Mouse (Mus musculus): ENCODE data around the gene Ocrl. TPM values are rescaled to one million over a fixed set of nuclear protein-coding genes. Genes with fewer than 3 reads are reported as not detected.

Ocrl gene
- polyA plus RNA-seq, 1 experiment from 2014 or later, result 22.7 TPM

DNA sequence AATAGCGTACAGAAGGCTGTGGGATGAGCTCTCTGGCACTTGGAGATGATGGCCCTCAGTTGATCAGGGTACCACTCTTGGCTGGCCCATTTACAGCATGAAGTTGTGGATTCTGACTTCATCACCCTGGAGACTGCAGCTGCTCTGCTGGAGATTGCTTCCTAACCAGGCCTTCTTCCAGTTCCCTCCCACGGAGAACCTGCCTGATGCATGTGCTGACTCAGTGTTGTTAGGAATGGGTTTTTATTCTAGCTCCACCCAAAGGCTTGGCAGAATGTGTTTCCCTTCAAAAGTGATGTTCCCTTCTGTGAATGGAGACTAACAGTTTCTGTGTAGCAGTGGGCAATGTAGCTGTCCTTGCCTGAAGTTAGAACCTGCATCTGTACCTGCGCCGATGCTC lies 58.2 kb downstream of the Ocrl start:
- no peaks in the 10 kb centered on the region for H3K4me1 ChIP-seq (ENCODE audit: control insufficient read depth, insufficient read depth, low read length)
- no peak overlapping the region for H3K27ac ChIP-seq (ENCODE audit: low read depth, low read length)
- ATAC-seq (ENCODE audit: low FRiP score, low TSS enrichment), result no peak
- no peak overlapping the region for H3K4me3 ChIP-seq (ENCODE audit: low read length)
- no peak overlapping the region for H3K9ac ChIP-seq (ENCODE audit: low read depth, low read length)
- H3K36me3 ChIP-seq (ENCODE audit: control insufficient read depth, insufficient read depth, low read length), result no peaks in the 10 kb centered on the region
- WGBS, result 85% methylated on average over 4 of the region's 4 CpGs
- no peaks in the 10 kb centered on the region for H3K9me3 ChIP-seq (ENCODE audit: control insufficient read depth, low read length)
- H3K4me2 ChIP-seq (replicated peaks; ENCODE audit: low read depth, low read length), result no peak overlapping the region
- no peaks in the 10 kb centered on the region for H3K27me3 ChIP-seq (ENCODE audit: control insufficient read depth, insufficient read depth, low read length)

GRCm38 (mm10) chrX:47970864-47971263 lies 58.7 kb downstream of the Ocrl start:
- WGBS, result 78% methylated on average over 3 of the region's 3 CpGs
- Histone ChIP-seq H3K4me2 (replicated peaks; ENCODE audit: low read depth, low read length) (no peak overlapping the region), H3K9me3 (ENCODE audit: control insufficient read depth, low read length) (no peaks in the 10 kb centered on the region), H3K27ac (ENCODE audit: low read depth, low read length) (no peak overlapping the region), H3K36me3 (ENCODE audit: control insufficient read depth, insufficient read depth, low read length) (no peaks in the 10 kb centered on the region), H3K4me1 (ENCODE audit: control insufficient read depth, insufficient read depth, low read length) (no peaks in the 10 kb centered on the region), H3K9ac (ENCODE audit: low read depth, low read length) (no peak overlapping the region), H3K4me3 (ENCODE audit: low read length) (no peak overlapping the region), H3K27me3 (ENCODE audit: control insufficient read depth, insufficient read depth, low read length) (no peaks in the 10 kb centered on the region)
- peak; percentile 49; the same call in 1 of the 2 replicates for ATAC-seq (ENCODE audit: low FRiP score, low TSS enrichment)

- H3K27ac ChIP-seq (ENCODE audit: low read depth, low read length), result no peak overlapping the region; the same call in 1 of the 2 replicates
- H3K9ac ChIP-seq (ENCODE audit: low read depth, low read length), result no peak overlapping the region
- H3K4me2 ChIP-seq (replicated peaks; ENCODE audit: low read depth, low read length), result no peak overlapping the region
- no peaks in the 10 kb centered on the region for H3K9me3 ChIP-seq (ENCODE audit: control insufficient read depth, low read length)
- 72% methylated on average over 10 of the region's 10 CpGs for WGBS
- ATAC-seq (ENCODE audit: low FRiP score, low TSS enrichment), result no peak
- no peak overlapping the region for H3K4me3 ChIP-seq (ENCODE audit: low read length)
- H3K36me3 ChIP-seq (ENCODE audit: control insufficient read depth, insufficient read depth, low read length), result no peaks in the 10 kb centered on the region
- H3K27me3 ChIP-seq (ENCODE audit: control insufficient read depth, insufficient read depth, low read length), result no peaks in the 10 kb centered on the region
- H3K4me1 ChIP-seq (ENCODE audit: control insufficient read depth, insufficient read depth, low read length), result no peaks in the 10 kb centered on the region
Observed at GRCm38 (mm10) chrX:47971366-47972128, 59.4 kb downstream of the Ocrl start.

GRCm38 (mm10) chrX:47976551-47976950 lies 64.4 kb downstream of the Ocrl start:
- no peaks in the 10 kb centered on the region for H3K36me3 ChIP-seq (ENCODE audit: control insufficient read depth, insufficient read depth, low read length)
- no peak overlapping the region for H3K4me3 ChIP-seq (ENCODE audit: low read length)
- H3K9ac ChIP-seq (ENCODE audit: low read depth, low read length), result no peak overlapping the region
- no peaks in the 10 kb centered on the region for H3K9me3 ChIP-seq (ENCODE audit: control insufficient read depth, low read length)
- no peak for ATAC-seq (ENCODE audit: low FRiP score, low TSS enrichment)
- no peak overlapping the region for H3K27ac ChIP-seq (ENCODE audit: low read depth, low read length)
- H3K4me2 ChIP-seq (replicated peaks; ENCODE audit: low read depth, low read length), result no peak overlapping the region
- H3K4me1 ChIP-seq (ENCODE audit: control insufficient read depth, insufficient read depth, low read length), result no peaks in the 10 kb centered on the region
- 76% methylated on average over 4 of the region's 4 CpGs for WGBS
- H3K27me3 ChIP-seq (ENCODE audit: control insufficient read depth, insufficient read depth, low read length), result no peaks in the 10 kb centered on the region

- H3K9ac ChIP-seq (ENCODE audit: low read depth, low read length), result no peak overlapping the region
- no peaks in the 10 kb centered on the region for H3K9me3 ChIP-seq (ENCODE audit: control insufficient read depth, low read length)
- no peak overlapping the region for H3K27ac ChIP-seq (ENCODE audit: low read depth, low read length)
- no peaks in the 10 kb centered on the region for H3K27me3 ChIP-seq (ENCODE audit: control insufficient read depth, insufficient read depth, low read length)
- no peak overlapping the region for H3K4me2 ChIP-seq (replicated peaks; ENCODE audit: low read depth, low read length)
- H3K4me1 ChIP-seq (ENCODE audit: control insufficient read depth, insufficient read depth, low read length), result no peaks in the 10 kb centered on the region
- WGBS, result 83% methylated on average over 5 of the region's 5 CpGs
- H3K36me3 ChIP-seq (ENCODE audit: control insufficient read depth, insufficient read depth, low read length), result no peaks in the 10 kb centered on the region
- H3K4me3 ChIP-seq (ENCODE audit: low read length), result no peak overlapping the region
- no peak for ATAC-seq (ENCODE audit: low FRiP score, low TSS enrichment)
Observed at GRCm38 (mm10) chrX:47977078-47977477, 64.9 kb downstream of the Ocrl start.

DNA sequence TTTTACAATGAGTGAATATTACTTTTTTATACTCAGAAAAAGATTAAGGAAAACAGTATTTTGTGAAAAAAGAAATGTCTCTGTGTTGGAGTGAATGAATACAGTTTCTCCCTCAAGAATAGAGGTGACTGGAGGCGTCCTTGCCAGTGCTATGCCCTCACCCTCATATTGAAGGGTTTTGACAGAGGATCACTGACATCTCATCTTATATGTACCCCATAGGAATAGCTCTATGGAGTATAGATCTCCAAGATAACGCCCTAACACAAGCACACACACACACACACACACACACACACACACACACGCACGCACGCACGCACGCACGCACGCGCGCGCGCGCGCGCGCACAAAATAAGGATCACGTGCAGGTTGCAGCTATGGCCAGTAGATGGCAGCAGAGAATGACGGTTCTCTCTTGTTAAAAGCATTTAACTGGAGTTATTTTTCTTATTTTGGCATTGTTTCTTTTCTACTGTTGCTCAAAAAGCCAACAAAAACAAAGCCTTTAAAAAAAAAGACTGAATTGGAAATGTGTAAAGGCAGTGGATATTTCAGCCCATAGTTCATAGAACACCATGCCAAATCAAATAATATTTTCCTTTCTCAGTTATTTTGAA lies 72.9 kb downstream of the Ocrl start:
- Histone ChIP-seq H3K4me3 (ENCODE audit: low read length) (peak overlapping the region; percentile 23; the same call in 1 of the 2 replicates), H3K4me1 (ENCODE audit: control insufficient read depth, insufficient read depth, low read length) (no peaks in the 10 kb centered on the region), H3K36me3 (ENCODE audit: control insufficient read depth, insufficient read depth, low read length) (no peaks in the 10 kb centered on the region), H3K27me3 (ENCODE audit: control insufficient read depth, insufficient read depth, low read length) (no peaks in the 10 kb centered on the region), H3K27ac (ENCODE audit: low read depth, low read length) (no peak overlapping the region), H3K4me2 (replicated peaks; ENCODE audit: low read depth, low read length) (peak overlapping the region; percentile 25; the same call in 1 of the 2 replicates), H3K9ac (ENCODE audit: low read depth, low read length) (no peak overlapping the region), H3K9me3 (ENCODE audit: control insufficient read depth, low read length) (no peaks in the 10 kb centered on the region)
- WGBS, result 27% methylated on average over 19 of the region's 19 CpGs
- ATAC-seq (ENCODE audit: low FRiP score, low TSS enrichment), result no peak

DNA sequence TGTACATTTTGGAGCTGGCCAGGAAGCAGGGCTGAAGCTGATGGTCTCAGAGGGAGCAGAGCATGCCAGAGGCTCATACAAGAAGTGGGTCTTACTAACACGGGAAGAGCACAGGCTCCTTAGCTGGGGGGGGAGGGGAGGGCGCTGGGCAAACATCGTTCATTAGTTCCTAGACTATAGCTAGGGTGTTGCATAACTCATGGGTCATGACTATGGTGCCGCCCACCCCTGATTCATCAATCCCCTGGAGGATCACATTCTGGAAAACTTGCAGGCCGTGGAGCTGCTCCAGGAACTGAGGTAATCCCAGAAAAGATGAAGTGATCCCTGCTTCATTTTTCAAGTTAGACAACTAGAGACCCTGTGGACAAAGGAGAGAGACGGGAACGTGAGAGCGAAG lies 75.8 kb downstream of the Ocrl start:
- ATAC-seq (ENCODE audit: low FRiP score, low TSS enrichment), result no peak
- Histone ChIP-seq H3K4me3 (ENCODE audit: low read length) (no peak overlapping the region), H3K9ac (ENCODE audit: low read depth, low read length) (no peak overlapping the region), H3K27ac (ENCODE audit: low read depth, low read length) (no peak overlapping the region), H3K9me3 (ENCODE audit: control insufficient read depth, low read length) (no peaks in the 10 kb centered on the region), H3K4me2 (replicated peaks; ENCODE audit: low read depth, low read length) (no peak overlapping the region), H3K36me3 (ENCODE audit: control insufficient read depth, insufficient read depth, low read length) (no peaks in the 10 kb centered on the region), H3K27me3 (ENCODE audit: control insufficient read depth, insufficient read depth, low read length) (no peaks in the 10 kb centered on the region), H3K4me1 (ENCODE audit: control insufficient read depth, insufficient read depth, low read length) (no peaks in the 10 kb centered on the region)
- WGBS, result 66% methylated on average over 8 of the region's 8 CpGs

GRCm38 (mm10) chrX:47992606-47993005 lies 80.4 kb downstream of the Ocrl start:
- no peak overlapping the region for H3K27ac ChIP-seq (ENCODE audit: low read depth, low read length)
- H3K9ac ChIP-seq (ENCODE audit: low read depth, low read length), result no peak overlapping the region
- H3K27me3 ChIP-seq (ENCODE audit: control insufficient read depth, insufficient read depth, low read length), result no peaks in the 10 kb centered on the region
- H3K4me2 ChIP-seq (replicated peaks; ENCODE audit: low read depth, low read length), result no peak overlapping the region; the same call in 1 of the 2 replicates
- WGBS, result 29% methylated on average over 8 of the region's 8 CpGs
- no peaks in the 10 kb centered on the region for H3K9me3 ChIP-seq (ENCODE audit: control insufficient read depth, low read length)
- peak; percentile 28 for ATAC-seq (ENCODE audit: low FRiP score, low TSS enrichment)
- H3K4me1 ChIP-seq (ENCODE audit: control insufficient read depth, insufficient read depth, low read length), result no peaks in the 10 kb centered on the region
- H3K36me3 ChIP-seq (ENCODE audit: control insufficient read depth, insufficient read depth, low read length), result no peaks in the 10 kb centered on the region
- H3K4me3 ChIP-seq (ENCODE audit: low read length), result no peak overlapping the region

DNA sequence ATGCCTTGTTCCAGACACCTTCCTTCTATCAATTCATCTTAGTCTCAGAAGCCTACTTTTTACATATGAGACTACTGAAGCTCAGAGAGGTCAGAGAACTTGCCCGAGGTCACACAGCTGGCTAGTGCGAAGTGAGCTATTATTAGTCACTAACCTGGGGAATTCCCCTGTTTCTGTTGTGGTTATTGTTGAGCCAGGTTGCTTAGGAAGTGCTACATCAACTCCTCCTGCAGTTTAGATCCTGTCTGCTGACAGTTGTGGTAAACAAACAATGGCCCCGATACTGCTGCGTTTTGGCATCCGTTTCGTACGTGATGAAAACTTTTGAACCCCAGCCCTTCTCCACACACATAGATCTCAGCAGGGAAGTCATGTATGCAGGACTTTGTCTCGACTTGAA lies 86.2 kb downstream of the Ocrl start:
- H3K4me1 ChIP-seq (ENCODE audit: control insufficient read depth, insufficient read depth, low read length), result no peaks in the 10 kb centered on the region
- H3K36me3 ChIP-seq (ENCODE audit: control insufficient read depth, insufficient read depth, low read length), result no peaks in the 10 kb centered on the region
- no peaks in the 10 kb centered on the region for H3K27me3 ChIP-seq (ENCODE audit: control insufficient read depth, insufficient read depth, low read length)
- no peak overlapping the region for H3K27ac ChIP-seq (ENCODE audit: low read depth, low read length)
- no peak overlapping the region for H3K9ac ChIP-seq (ENCODE audit: low read depth, low read length)
- no peaks in the 10 kb centered on the region for H3K9me3 ChIP-seq (ENCODE audit: control insufficient read depth, low read length)
- ATAC-seq (ENCODE audit: low FRiP score, low TSS enrichment), result no peak
- H3K4me2 ChIP-seq (replicated peaks; ENCODE audit: low read depth, low read length), result no peak overlapping the region
- H3K4me3 ChIP-seq (ENCODE audit: low read length), result no peak overlapping the region
- 77% methylated on average over 8 of the region's 8 CpGs for WGBS
